Mouse (Mus musculus): ENCODE measurements around the gene Acyp1. TPM values are rescaled to one million over a fixed set of nuclear protein-coding genes. Genes with fewer than 3 reads are reported as not detected.

The Acyp1 gene
- polyA plus RNA-seq, 1 experiment from 2014 or later, result 37.6 TPM

- TF ChIP-seq CTCF (IDR thresholded peaks at IDR 0.05; ENCODE audit: low read depth), result no peak
Observed at GRCm38 (mm10) chr12:85264940-85265339, 23.3 kb downstream of the Acyp1 start.

GRCm38 (mm10) chr12:85264531-85264930, 23.7 kb downstream of the Acyp1 start:
- H3K9me3 ChIP-seq (ENCODE audit: low read depth, low read length), result no peaks in the 10 kb centered on the region
- no peak overlapping the region for H3K4me3 ChIP-seq (ENCODE audit: low read depth, low read length)
- H3K9ac ChIP-seq, result no peak overlapping the region
- ATAC-seq (ENCODE audit: insufficient read depth) (peak; percentile 76; the same call in 1 of the 2 replicates), DNase-seq (peak; percentile 80)
- peak overlapping the region; percentile 25; the same call in 1 of the 2 replicates for H3K27ac ChIP-seq (ENCODE audit: low read depth)
- H3K36me3 ChIP-seq (ENCODE audit: insufficient read depth), result no peaks in the 10 kb centered on the region
- WGBS, result 49% methylated on average over 8 of the region's 8 CpGs
- H3K27me3 ChIP-seq (ENCODE audit: insufficient read depth, low read length), result no peaks in the 10 kb centered on the region
- H3K4me1 ChIP-seq (ENCODE audit: insufficient read depth), result 0 out of 2 replicates have a peak, but pooled peaks cover 3% of the 10 kb centered on the region
- TF ChIP-seq CTCF (IDR thresholded peaks at IDR 0.05; ENCODE audit: low read depth), result no peak
- 0 out of 2 replicates have a peak overlapping the region, but pooled peaks have one; percentile 3 for H3K4me2 ChIP-seq

More at GRCm38 (mm10) chr12:85264940-85265339, 23.3 kb downstream of the Acyp1 start:
- 0 out of 2 replicates have a peak overlapping the region, but pooled peaks have one; percentile 26 for H3K27ac ChIP-seq (ENCODE audit: low read depth)
- 26% methylated on average over 7 of the region's 7 CpGs for WGBS
- H3K36me3 ChIP-seq (ENCODE audit: insufficient read depth), result no peaks in the 10 kb centered on the region
- ATAC-seq (ENCODE audit: insufficient read depth) (peak; percentile 57; the same call in 1 of the 2 replicates), DNase-seq (peak; percentile 77)
- H3K27me3 ChIP-seq (ENCODE audit: insufficient read depth, low read length), result no peaks in the 10 kb centered on the region
- H3K9me3 ChIP-seq (ENCODE audit: low read depth, low read length), result no peaks in the 10 kb centered on the region
- no peak overlapping the region; the same call in 1 of the 2 replicates for H3K4me2 ChIP-seq
- H3K9ac ChIP-seq, result no peak overlapping the region
- H3K4me3 ChIP-seq (ENCODE audit: low read depth, low read length), result no peak overlapping the region
- 0 out of 2 replicates have a peak, but pooled peaks cover 5% of the 10 kb centered on the region for H3K4me1 ChIP-seq (ENCODE audit: insufficient read depth)

- peak overlapping the region; percentile 50; the same call in 1 of the 2 replicates for H3K27ac ChIP-seq (ENCODE audit: low read depth)
- WGBS, result 58% methylated on average over 5 of the region's 5 CpGs
- no peak overlapping the region for H3K9ac ChIP-seq
- DNase-seq, result no peak
- H3K27me3 ChIP-seq (ENCODE audit: insufficient read depth, low read length), result no peaks in the 10 kb centered on the region
- ATAC-seq (ENCODE audit: insufficient read depth), result no peak
- no peak overlapping the region for H3K4me3 ChIP-seq (ENCODE audit: low read depth, low read length)
- 0 out of 2 replicates have a peak, but pooled peaks cover 2% of the 10 kb centered on the region for H3K36me3 ChIP-seq (ENCODE audit: insufficient read depth)
- H3K9me3 ChIP-seq (ENCODE audit: low read depth, low read length), result no peaks in the 10 kb centered on the region
- H3K4me1 ChIP-seq (ENCODE audit: insufficient read depth), result 0 out of 2 replicates have a peak, but pooled peaks cover 3% of the 10 kb centered on the region
- no peak for TF ChIP-seq CTCF (IDR thresholded peaks at IDR 0.05; ENCODE audit: low read depth)
- H3K4me2 ChIP-seq, result no peak overlapping the region
Observed at GRCm38 (mm10) chr12:85263190-85263589, 25.0 kb downstream of the Acyp1 start.

- Histone ChIP-seq H3K4me2 (no peak overlapping the region), H3K27ac (ENCODE audit: low read depth) (0 out of 2 replicates have a peak overlapping the region, but pooled peaks have one; percentile 0), H3K36me3 (ENCODE audit: insufficient read depth) (0 out of 2 replicates have a peak, but pooled peaks cover 5% of the 10 kb centered on the region), H3K27me3 (ENCODE audit: insufficient read depth, low read length) (no peaks in the 10 kb centered on the region), H3K9me3 (ENCODE audit: low read depth, low read length) (no peaks in the 10 kb centered on the region), H3K4me1 (ENCODE audit: insufficient read depth) (0 out of 2 replicates have a peak, but pooled peaks cover 3% of the 10 kb centered on the region), H3K4me3 (ENCODE audit: low read depth, low read length) (no peak overlapping the region), H3K9ac (no peak overlapping the region)
- ATAC-seq (ENCODE audit: insufficient read depth) (peak; percentile 92), DNase-seq (peak; percentile 89)
- no peak for TF ChIP-seq CTCF (IDR thresholded peaks at IDR 0.05; ENCODE audit: low read depth)
- WGBS, result 34% methylated on average over 10 of the region's 10 CpGs
Observed at GRCm38 (mm10) chr12:85262489-85262888, 25.7 kb downstream of the Acyp1 start.

DNA sequence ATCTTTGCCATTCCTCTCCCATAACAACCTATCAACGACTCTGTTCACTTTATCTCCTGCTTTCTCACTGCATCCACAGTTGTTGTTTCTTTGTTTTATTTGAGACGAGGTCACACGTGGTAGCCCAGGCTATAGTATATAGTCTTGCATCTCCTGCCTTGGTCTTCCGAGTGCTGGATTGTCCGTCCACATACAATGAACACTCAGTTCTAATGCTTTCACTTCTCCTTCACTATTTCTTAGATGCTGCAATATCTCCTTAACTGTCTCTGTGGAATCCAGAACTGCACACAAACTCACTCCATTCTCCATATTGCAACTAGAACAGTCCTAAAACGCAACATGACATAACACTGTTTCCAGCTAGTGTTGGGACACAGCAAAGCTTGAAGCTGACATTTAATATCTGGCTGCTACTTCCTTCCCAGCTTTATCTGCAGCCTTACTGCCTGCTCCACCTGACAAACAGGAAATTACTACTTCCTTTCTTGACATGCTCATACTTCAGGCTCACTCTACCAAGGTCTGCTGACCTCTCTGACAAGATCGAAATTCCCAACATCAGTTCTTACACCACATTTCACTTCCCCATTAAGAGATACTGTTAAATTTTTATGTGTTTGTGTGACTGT, 31.1 kb downstream of the Acyp1 start:
- TF ChIP-seq CTCF (IDR thresholded peaks at IDR 0.05; ENCODE audit: low read depth), result no peak
- H3K27ac ChIP-seq (ENCODE audit: low read depth), result peak overlapping the region; percentile 46
- no peaks in the 10 kb centered on the region for H3K4me1 ChIP-seq (ENCODE audit: insufficient read depth)
- DNase-seq (peak; percentile 28), ATAC-seq (ENCODE audit: insufficient read depth) (no peak)
- 65% methylated on average over 7 of the region's 7 CpGs for WGBS
- H3K9ac ChIP-seq, result no peak overlapping the region
- H3K36me3 ChIP-seq (ENCODE audit: insufficient read depth), result 0 out of 2 replicates have a peak, but pooled peaks cover 5% of the 10 kb centered on the region
- H3K27me3 ChIP-seq (ENCODE audit: insufficient read depth, low read length), result no peaks in the 10 kb centered on the region
- H3K9me3 ChIP-seq (ENCODE audit: low read depth, low read length), result no peaks in the 10 kb centered on the region
- no peak overlapping the region for H3K4me3 ChIP-seq (ENCODE audit: low read depth, low read length)
- H3K4me2 ChIP-seq, result no peak overlapping the region

DNA sequence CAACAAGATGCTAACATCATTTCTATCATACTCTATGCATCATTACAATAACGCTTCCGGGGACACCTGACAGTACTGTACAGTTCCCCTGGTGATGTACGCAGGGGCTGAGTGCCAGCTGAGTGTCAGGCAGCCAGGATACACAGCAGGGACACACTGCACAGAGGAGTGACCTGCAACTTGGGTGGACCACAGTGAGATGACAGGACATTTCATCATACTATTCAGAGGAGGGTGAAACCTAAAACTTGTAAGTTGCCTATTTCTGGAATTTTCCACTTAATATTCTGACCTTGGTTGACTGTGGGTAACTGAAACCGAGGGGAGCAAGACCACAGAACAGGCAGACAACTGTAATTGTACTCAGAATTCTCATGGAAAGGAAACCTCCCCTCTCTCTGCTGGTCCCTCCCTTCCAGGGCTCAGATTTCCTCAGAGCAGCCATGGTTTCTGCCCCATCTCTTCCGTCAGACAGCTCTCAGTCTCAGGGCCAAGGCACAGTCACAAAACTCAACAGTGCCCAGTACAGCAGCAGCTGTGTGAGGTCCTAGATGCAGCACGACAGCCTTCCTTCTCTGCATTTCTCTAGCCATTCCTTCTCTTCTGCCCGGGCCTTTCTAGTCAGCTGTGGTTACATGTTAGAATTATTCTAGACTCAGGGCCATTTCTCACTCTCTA, 32.0 kb downstream of the Acyp1 start:
- H3K9ac ChIP-seq, result no peak overlapping the region
- no peak overlapping the region for H3K4me3 ChIP-seq (ENCODE audit: low read depth, low read length)
- TF ChIP-seq CTCF (IDR thresholded peaks at IDR 0.05; ENCODE audit: low read depth), result no peak
- peak overlapping the region; percentile 21; the same call in 1 of the 2 replicates for H3K27ac ChIP-seq (ENCODE audit: low read depth)
- no peaks in the 10 kb centered on the region for H3K9me3 ChIP-seq (ENCODE audit: low read depth, low read length)
- 0 out of 2 replicates have a peak, but pooled peaks have one; percentile 54 for ATAC-seq (ENCODE audit: insufficient read depth)
- 0 out of 2 replicates have a peak, but pooled peaks cover 5% of the 10 kb centered on the region for H3K36me3 ChIP-seq (ENCODE audit: insufficient read depth)
- 54% methylated on average over 7 of the region's 7 CpGs for WGBS
- H3K27me3 ChIP-seq (ENCODE audit: insufficient read depth, low read length), result no peaks in the 10 kb centered on the region
- H3K4me2 ChIP-seq, result no peak overlapping the region
- H3K4me1 ChIP-seq (ENCODE audit: insufficient read depth), result no peaks in the 10 kb centered on the region
- peak; percentile 45 for DNase-seq

GRCm38 (mm10) chr12:85252083-85252482, 36.2 kb downstream of the Acyp1 start:
- ATAC-seq (ENCODE audit: insufficient read depth) (no peak), DNase-seq (no peak)
- Histone ChIP-seq H3K27ac (ENCODE audit: low read depth) (no peak overlapping the region), H3K27me3 (ENCODE audit: insufficient read depth, low read length) (no peaks in the 10 kb centered on the region), H3K9ac (no peak overlapping the region), H3K9me3 (ENCODE audit: low read depth, low read length) (peaks cover 4% of the 10 kb centered on the region; the same call in 1 of the 2 replicates), H3K36me3 (ENCODE audit: insufficient read depth) (no peaks in the 10 kb centered on the region), H3K4me2 (no peak overlapping the region), H3K4me3 (ENCODE audit: low read depth, low read length) (no peak overlapping the region), H3K4me1 (ENCODE audit: insufficient read depth) (no peaks in the 10 kb centered on the region)
- 70% methylated on average over 3 of the region's 3 CpGs for WGBS
- no peak for TF ChIP-seq CTCF (IDR thresholded peaks at IDR 0.05; ENCODE audit: low read depth)

Data from lung, embryonic 14.5 days (tissue).